Mouse (Mus musculus) effector memory CD4-positive, alpha-beta T cell, adult 5 months (primary cell): ENCODE results near the gene Arhgef18. TPM values are rescaled to one million over a fixed set of nuclear protein-coding genes. Genes with fewer than 3 reads are reported as not detected.

ENCODE experiments used
- polyA plus RNA-seq: library from polyadenylated mRNA; unstranded; fragments of 100-300 nt; shearing (Covaris generic); gene quantifications from one replicate; pipeline ENCODE4 v1.2.1, GENCODE M21; 2017

The Arhgef18 gene
- 101 TPM for polyA plus RNA-seq

GRCm38 (mm10) chr8:3392771-3393710 is at the start of gene Arhgef18:
Gene Arhgef18, plus strand, starts transcription at chr8:3393006.

GRCm38 (mm10) chr8:3353189-3353810 is 39.5 kb upstream of the Arhgef18 start, which contains the start of gene A430078G23Rik:
Gene A430078G23Rik, plus strand, starts transcription at chr8:3353415.

DNA sequence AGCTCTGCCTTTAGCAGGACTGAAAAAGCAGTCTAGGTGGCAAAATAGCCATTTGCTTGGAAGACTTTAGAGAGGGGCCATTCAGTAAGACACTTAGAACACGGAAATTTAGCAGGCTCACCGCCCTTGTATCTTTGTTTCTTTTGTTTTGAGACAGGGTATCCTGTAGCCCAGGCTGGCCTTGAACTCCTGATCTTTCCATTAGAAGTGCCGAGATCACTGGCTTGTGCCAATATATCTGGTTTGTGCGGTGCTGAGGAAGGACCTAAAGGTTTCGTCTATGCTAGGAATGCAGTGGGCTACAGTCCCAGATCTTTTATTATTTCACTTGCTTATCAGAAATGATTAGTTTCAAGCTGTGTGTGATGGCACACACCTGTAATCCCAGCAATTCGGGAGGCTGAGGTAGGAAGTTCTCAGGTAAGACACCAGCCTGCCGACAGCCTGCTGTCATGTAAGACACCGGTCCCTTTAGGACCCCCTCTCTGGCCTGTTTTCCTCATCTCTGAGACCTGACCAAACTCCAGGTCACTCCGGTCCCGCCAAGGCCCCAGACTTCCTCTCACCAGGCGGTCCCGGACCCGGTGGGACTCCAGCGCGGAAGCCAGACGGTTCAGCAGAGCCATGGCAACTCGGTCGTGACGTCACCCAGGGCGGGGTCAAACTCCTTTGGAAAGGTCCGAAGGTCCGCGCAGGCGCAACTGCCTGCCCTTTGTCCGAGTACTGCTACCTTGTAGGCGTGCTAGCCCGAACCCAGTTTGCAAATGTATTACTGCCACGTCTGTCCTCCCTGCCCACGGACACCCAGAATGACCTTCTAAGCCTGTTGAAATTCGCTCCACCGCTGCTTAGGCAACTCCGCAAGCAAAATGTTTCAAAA is 74.4 kb downstream of the Arhgef18 start, which contains the start of gene Pex11g:
Gene Pex11g (minus strand): TSS at position 675 of the 880 bp plus-strand sequence.

DNA sequence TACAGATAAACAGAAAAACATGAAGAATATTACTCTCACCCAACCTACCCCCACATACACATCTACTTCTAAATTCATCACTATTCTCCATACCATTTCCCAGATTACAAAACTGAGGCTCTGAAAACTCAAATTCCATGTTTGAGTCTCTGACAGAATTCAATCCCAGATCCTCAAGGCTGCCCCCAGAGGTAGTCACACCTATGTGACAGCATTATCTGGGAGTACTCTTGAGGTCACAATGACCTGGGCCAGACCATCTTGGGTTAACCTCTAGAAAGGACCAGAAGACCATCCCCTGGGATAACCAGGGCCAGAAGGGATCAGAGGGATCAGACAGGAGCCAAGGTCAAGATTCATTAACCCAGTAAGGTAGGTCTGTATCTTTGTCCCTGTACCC is 77.8 kb downstream of the Arhgef18 start, which contains the start of gene Tex45:
Gene Tex45 (plus strand): TSS at position 301 of the 400 bp plus-strand sequence.

DNA sequence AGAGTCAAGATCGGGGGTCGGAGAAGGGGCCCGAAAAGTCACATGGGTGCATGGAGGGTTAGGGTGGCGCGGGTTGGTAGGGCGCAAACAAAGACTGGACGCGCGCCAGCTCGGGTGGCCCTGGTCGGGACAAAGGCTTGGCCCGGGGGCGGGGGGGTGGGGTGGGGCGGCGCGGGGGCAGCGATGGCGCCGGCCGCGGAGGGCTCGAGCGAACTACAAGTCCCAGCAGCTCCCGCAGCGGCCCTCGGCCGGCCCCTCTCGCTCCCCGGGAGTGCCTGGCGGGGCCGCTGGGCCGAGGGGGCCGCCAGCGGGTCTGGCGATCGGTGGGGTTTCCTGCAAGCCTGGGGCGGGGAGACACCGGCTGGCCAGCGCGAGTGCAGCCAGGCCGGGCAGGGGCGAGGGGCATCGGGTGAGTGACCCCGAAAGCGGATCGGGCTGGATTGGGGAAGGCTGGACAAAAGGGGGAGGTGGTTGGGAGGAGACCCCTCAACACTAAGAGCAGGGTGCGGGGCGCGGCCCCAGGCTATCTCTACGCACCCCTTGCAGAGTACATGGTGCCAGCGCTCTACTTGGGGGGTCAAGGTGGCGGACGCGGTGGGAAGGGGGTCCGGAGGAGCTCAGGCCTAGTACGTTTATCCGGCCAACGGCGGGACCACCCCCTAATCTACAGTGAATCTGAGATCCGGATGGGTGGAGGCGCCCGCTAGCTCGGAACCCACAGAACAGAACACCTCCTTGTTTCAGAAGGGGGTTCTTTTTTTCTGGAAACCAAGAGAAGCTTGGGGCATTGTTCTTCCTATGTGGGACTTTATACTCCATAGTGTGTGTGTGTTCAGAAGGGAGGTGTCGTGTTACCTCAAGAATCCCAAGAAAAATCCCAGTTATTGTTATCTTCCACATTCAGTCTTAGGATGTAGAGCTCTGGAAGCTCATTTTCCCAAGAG is 100.4 kb downstream of the Arhgef18 start, which contains the start of gene Zfp358:
Gene Zfp358 (plus strand): TSS at position 238 of the 944 bp plus-strand sequence.

DNA sequence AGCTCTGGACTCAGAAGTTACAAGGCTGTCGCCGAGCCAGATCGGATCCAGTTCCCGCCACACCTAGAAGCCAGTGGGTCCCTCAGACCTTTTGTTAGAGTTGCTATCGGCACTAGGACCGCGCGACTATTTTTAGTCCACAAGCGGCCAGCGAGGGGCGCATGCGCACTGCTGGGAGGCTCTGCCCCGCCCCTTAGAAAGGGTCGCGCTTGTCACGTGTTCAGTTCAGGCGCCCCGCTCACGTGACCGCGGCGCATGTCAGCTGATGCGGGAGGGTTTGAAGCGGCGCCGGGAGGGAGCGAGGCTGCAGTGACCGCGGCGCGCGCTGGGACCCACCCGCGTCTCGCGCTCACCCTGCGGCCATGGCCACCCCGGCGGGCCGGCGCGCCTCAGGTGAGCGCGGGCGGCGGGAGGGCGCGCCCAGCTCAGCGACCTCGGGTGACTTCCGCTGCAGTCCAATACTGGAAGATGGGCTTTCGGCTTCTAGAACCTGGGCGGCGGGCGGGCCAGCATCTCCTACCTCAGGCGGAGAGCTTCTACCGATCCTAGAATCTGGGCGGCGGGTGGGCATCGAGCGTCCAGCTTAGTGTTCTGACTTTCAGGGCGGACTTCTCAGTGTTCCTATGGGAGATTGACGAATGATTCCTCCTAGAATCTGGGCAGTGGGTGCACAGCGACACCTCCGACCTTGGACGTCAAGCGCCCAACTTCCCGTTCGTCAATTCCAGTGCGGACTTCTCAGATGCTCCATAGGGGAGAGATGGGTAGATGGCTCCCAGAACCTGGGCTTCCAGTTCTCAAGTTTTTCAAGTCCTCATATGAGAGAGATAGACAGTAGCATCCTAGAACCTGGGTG is 107.7 kb downstream of the Arhgef18 start, which contains the start of gene Mcoln1:
Gene Mcoln1 (plus strand): TSS at position 223 of the 856 bp plus-strand sequence.

Other genes starting within 250 kb of the Arhgef18 start
- 31.1 TPM for gene Insr, start 113.4 kb upstream of the Arhgef18 start, polyA plus RNA-seq
- gene A430078G23Rik, start 39.6 kb upstream of the Arhgef18 start, polyA plus RNA-seq = 117 TPM
- gene Pex11g, start 74.7 kb downstream of the Arhgef18 start, polyA plus RNA-seq = 2.1 TPM
- gene Tex45, start 77.9 kb downstream of the Arhgef18 start, polyA plus RNA-seq = not detected
- gene Zfp358, start 100.1 kb downstream of the Arhgef18 start, polyA plus RNA-seq = 1.9 TPM
- gene Mcoln1, start 107.5 kb downstream of the Arhgef18 start, polyA plus RNA-seq = 87.3 TPM
- gene Pnpla6, start 122.4 kb downstream of the Arhgef18 start, polyA plus RNA-seq = 29.0 TPM
- gene C330021F23Rik, start 175.0 kb downstream of the Arhgef18 start, polyA plus RNA-seq = not detected
- 0.44 TPM for gene Camsap3, start 194.3 kb downstream of the Arhgef18 start, polyA plus RNA-seq
- gene Xab2, start 228.3 kb downstream of the Arhgef18 start, polyA plus RNA-seq = 102 TPM
- 68.8 TPM for gene Pet100, start 228.5 kb downstream of the Arhgef18 start, polyA plus RNA-seq
- gene Pcp2, start 232.5 kb downstream of the Arhgef18 start, polyA plus RNA-seq = not detected
- 160 TPM for gene Stxbp2, start 237.9 kb downstream of the Arhgef18 start, polyA plus RNA-seq